Mouse (Mus musculus): ENCODE measurements around the gene Olfr577. TPM values are rescaled to one million over a fixed set of nuclear protein-coding genes. Genes with fewer than 3 reads are reported as not detected.

Olfr577 gene
- polyA plus RNA-seq (2015; fragmentation: Nextera tagmentation; extraction: Ambion mirVana) = not detected in 2 replicates

GRCm38 (mm10) chr7:102975843-102976242 is at the start of gene Olfr577:
TSS of gene Olfr577 (minus strand) at chr7:102975943.

GRCm38 (mm10) chr7:102989224-102989623 is 13.5 kb upstream of the Olfr577 start, which contains the start of gene Olfr578:
TSS of gene Olfr578 (minus strand) at chr7:102989324.

GRCm38 (mm10) chr7:102962360-102962759 is 13.4 kb downstream of the Olfr577 start, which contains the start of gene Olfr576:
TSS of gene Olfr576 (plus strand) at chr7:102962660.

GRCm38 (mm10) chr7:102958593-102958992 is 17.1 kb downstream of the Olfr577 start, which contains the start of gene Olfr575:
TSS of gene Olfr575 (minus strand) at chr7:102958775.

GRCm38 (mm10) chr7:102948167-102948566 is 27.6 kb downstream of the Olfr577 start, which contains the start of gene Olfr574:
TSS of gene Olfr574 (plus strand) at chr7:102948467.

GRCm38 (mm10) chr7:102942475-102942874 is 33.3 kb downstream of the Olfr577 start, which contains the start of gene Olfr573-ps1:
TSS of gene Olfr573-ps1 (minus strand) at chr7:102942575.

GRCm38 (mm10) chr7:102924109-102924508 is 51.6 kb downstream of the Olfr577 start, which contains the start of gene Olfr572:
TSS of gene Olfr572 (plus strand) at chr7:102924409.

Other genes starting within 250 kb of the Olfr577 start
- not detected in 2 replicates for gene Olfr559, start 248.5 kb downstream of the Olfr577 start, polyA plus RNA-seq (2015; fragmentation: Nextera tagmentation; extraction: Ambion mirVana)
- not detected in 2 replicates for gene Olfr560, start 216.6 kb downstream of the Olfr577 start, polyA plus RNA-seq (2015; fragmentation: Nextera tagmentation; extraction: Ambion mirVana)
- 1.7 and 8.6 TPM in 2 replicates for gene Olfr78, start 216.5 kb downstream of the Olfr577 start, polyA plus RNA-seq (2015; fragmentation: Nextera tagmentation; extraction: Ambion mirVana)
- not detected in 2 replicates for gene Olfr561, start 204.7 kb downstream of the Olfr577 start, polyA plus RNA-seq (2015; fragmentation: Nextera tagmentation; extraction: Ambion mirVana)
- not detected in 2 replicates for gene Olfr564, start 172.5 kb downstream of the Olfr577 start, polyA plus RNA-seq (2015; fragmentation: Nextera tagmentation; extraction: Ambion mirVana)
- gene Olfr566, start 117.2 kb downstream of the Olfr577 start, polyA plus RNA-seq (2015; fragmentation: Nextera tagmentation; extraction: Ambion mirVana) = not detected in 2 replicates
- not detected in 2 replicates for gene Olfr568, start 98.8 kb downstream of the Olfr577 start, polyA plus RNA-seq (2015; fragmentation: Nextera tagmentation; extraction: Ambion mirVana)
- not detected in 2 replicates for gene Olfr569, start 85.1 kb downstream of the Olfr577 start, polyA plus RNA-seq (2015; fragmentation: Nextera tagmentation; extraction: Ambion mirVana)
- gene Olfr570, start 81.4 kb downstream of the Olfr577 start, polyA plus RNA-seq (2015; fragmentation: Nextera tagmentation; extraction: Ambion mirVana) = not detected in 2 replicates
- not detected in 2 replicates for gene Olfr571, start 58.4 kb downstream of the Olfr577 start, polyA plus RNA-seq (2015; fragmentation: Nextera tagmentation; extraction: Ambion mirVana)
- not detected in 2 replicates for gene Olfr572, start 51.5 kb downstream of the Olfr577 start, polyA plus RNA-seq (2015; fragmentation: Nextera tagmentation; extraction: Ambion mirVana)
- not detected in 2 replicates for gene Olfr573-ps1, start 33.4 kb downstream of the Olfr577 start, polyA plus RNA-seq (2015; fragmentation: Nextera tagmentation; extraction: Ambion mirVana)
- not detected in 2 replicates for gene Olfr574, start 27.5 kb downstream of the Olfr577 start, polyA plus RNA-seq (2015; fragmentation: Nextera tagmentation; extraction: Ambion mirVana)
- not detected in 2 replicates for gene Olfr575, start 17.2 kb downstream of the Olfr577 start, polyA plus RNA-seq (2015; fragmentation: Nextera tagmentation; extraction: Ambion mirVana)
- not detected in 2 replicates for gene Olfr576, start 13.3 kb downstream of the Olfr577 start, polyA plus RNA-seq (2015; fragmentation: Nextera tagmentation; extraction: Ambion mirVana)
- not detected in 2 replicates for gene Olfr578, start 13.4 kb upstream of the Olfr577 start, polyA plus RNA-seq (2015; fragmentation: Nextera tagmentation; extraction: Ambion mirVana)
- gene Olfr582, start 62.1 kb upstream of the Olfr577 start, polyA plus RNA-seq (2015; fragmentation: Nextera tagmentation; extraction: Ambion mirVana) = not detected in 2 replicates
- not detected in 2 replicates for gene Olfr583, start 75.4 kb upstream of the Olfr577 start, polyA plus RNA-seq (2015; fragmentation: Nextera tagmentation; extraction: Ambion mirVana)
- not detected in 2 replicates for gene Olfr584, start 105.9 kb upstream of the Olfr577 start, polyA plus RNA-seq (2015; fragmentation: Nextera tagmentation; extraction: Ambion mirVana)
- not detected in 2 replicates for gene Olfr585, start 121.8 kb upstream of the Olfr577 start, polyA plus RNA-seq (2015; fragmentation: Nextera tagmentation; extraction: Ambion mirVana)
- not detected in 2 replicates for gene Olfr586, start 149.7 kb upstream of the Olfr577 start, polyA plus RNA-seq (2015; fragmentation: Nextera tagmentation; extraction: Ambion mirVana)
- gene Olfr588-ps1, start 164.9 kb upstream of the Olfr577 start, polyA plus RNA-seq (2015; fragmentation: Nextera tagmentation; extraction: Ambion mirVana) = not detected in 2 replicates
- gene Olfr589, start 180.4 kb upstream of the Olfr577 start, polyA plus RNA-seq (2015; fragmentation: Nextera tagmentation; extraction: Ambion mirVana) = not detected in 2 replicates
- gene Olfr591, start 202.4 kb upstream of the Olfr577 start, polyA plus RNA-seq (2015; fragmentation: Nextera tagmentation; extraction: Ambion mirVana) = not detected in 2 replicates
- gene Olfr592, start 208.9 kb upstream of the Olfr577 start, polyA plus RNA-seq (2015; fragmentation: Nextera tagmentation; extraction: Ambion mirVana) = not detected in 2 replicates
- not detected in 2 replicates for gene Olfr593, start 235.9 kb upstream of the Olfr577 start, polyA plus RNA-seq (2015; fragmentation: Nextera tagmentation; extraction: Ambion mirVana)
- not detected in 2 replicates for gene Olfr594, start 241.1 kb upstream of the Olfr577 start, polyA plus RNA-seq (2015; fragmentation: Nextera tagmentation; extraction: Ambion mirVana)